Mouse (Mus musculus): ENCODE data around the gene Ccr4.

DNA sequence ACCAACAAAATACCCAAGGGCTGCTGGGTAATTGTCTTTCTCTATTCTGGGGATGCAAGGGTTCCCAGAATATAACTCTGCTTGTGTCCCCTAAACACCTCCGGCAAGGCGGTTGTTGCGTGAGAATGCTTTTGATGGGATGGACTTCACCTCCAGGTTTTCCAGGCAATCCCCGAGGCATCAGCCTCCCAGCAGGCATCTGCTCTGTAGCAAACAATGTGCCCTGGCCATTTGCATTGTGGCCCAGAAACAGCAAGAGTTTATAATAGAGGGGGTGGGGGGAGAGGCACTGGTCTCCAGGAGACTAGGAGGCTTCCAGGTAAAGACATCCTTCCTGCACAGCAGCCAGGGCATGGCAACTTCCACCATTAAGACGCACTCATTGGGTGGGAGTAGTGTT is 44.4 kb upstream of the Ccr4 start:
- TF ChIP-seq POLR2A (IDR thresholded peaks at IDR 0.05; ENCODE audit: extremely low read depth, insufficient read depth, low read length) (no peak), CTCF (IDR thresholded peaks at IDR 0.05; ENCODE audit: extremely low read depth, insufficient read depth, low read length) (no peak)

Measured in cortical plate, adult 2 months (tissue).